Mouse (Mus musculus): Measurements from ENCODE around the gene Alkal2.

DNA sequence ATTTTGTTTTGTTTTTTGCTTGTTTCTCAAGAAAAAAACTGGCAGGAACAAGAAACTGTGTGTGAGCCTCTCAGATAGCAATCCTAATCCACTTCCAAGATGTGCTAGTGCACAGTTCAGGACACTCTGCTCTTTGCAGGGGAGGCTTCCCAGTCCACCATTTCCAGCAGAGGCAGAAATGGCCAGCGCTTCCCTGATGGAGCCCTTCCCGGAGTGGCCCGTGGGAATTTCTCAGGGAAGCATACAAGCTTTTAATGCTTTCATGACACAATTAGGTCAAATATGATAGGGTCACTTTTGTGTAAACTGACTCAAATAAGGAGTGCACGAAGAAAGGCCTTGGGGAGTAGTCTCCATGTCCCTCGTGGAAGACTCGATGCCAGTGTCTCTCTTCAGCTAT is 1.8 kb downstream of the Alkal2 start:
- TF ChIP-seq GATA1 (IDR thresholded peaks at IDR 0.05; ENCODE audit: borderline replicate concordance, low read length): no peak
- TF ChIP-seq FLI1 (IDR thresholded peaks at IDR 0.05; ENCODE audit: low read length): no peak
